Mouse (Mus musculus) embryonic stem cell, embryonic (primary cell): Measurements from ENCODE around the gene Rab39b.

ENCODE experiments used
- CTCF ChIA-PET, 4 experiments: fragments of 300-600 bp in 2 of 4; fragments of 350-600 bp in 2 of 4; sonication (Branson Sonifier 250); formaldehyde crosslinking; loops; one replicate each; lab custom pipeline; 2022; ENCODE audit warnings: inconsistent platforms in 2 of 4; lab: Charles Lee
- POLR2A ChIA-PET, 4 experiments: fragments of 300-600 bp in 2 of 4; fragments of 350-600 bp in 2 of 4; sonication (Branson Sonifier 250); formaldehyde crosslinking; loops; one replicate each; lab custom pipeline; 2022; ENCODE audit warnings: antibody characterized with exemption in 4 of 4, inconsistent platforms in 1 of 4; lab: Charles Lee

Rab39b gene

GRCm38 (mm10) chrX:75577582-75578324 is at the start of gene Rab39b:
Gene Rab39b (minus strand): TSS chrX:75578231.
- ChIA-PET CTCF (no interaction called here), POLR2A (no interaction called here)

GRCm38 (mm10) chrX:75578539-75578938 is 508 bp upstream of the Rab39b start:
- POLR2A ChIA-PET: no interaction called here

More at GRCm38 (mm10) chrX:75578539-75578938, 508 bp upstream of the Rab39b start:
- CTCF ChIA-PET: no interaction called here
